Mouse (Mus musculus) B cell, adult (primary cell): ENCODE data around the gene Hhipl2. TPM values are rescaled to one million over a fixed set of nuclear protein-coding genes. Genes with fewer than 3 reads are reported as not detected.

Experiments
- total RNA-seq: library from RNA; stranded (reverse); gene quantifications from 4 replicates; pipeline ENCODE4 v1.2.4, GENCODE M21; 2023; ENCODE audit not compliant: inconsistent age

The Hhipl2 gene
- 0.21 TPM in 1 of 4 replicates, not detected in the others for total RNA-seq

GRCm38 (mm10) chr1:183417873-183418272 lies at the start of gene Hhipl2:
Gene Hhipl2 (plus strand): TSS chr1:183418215.

DNA sequence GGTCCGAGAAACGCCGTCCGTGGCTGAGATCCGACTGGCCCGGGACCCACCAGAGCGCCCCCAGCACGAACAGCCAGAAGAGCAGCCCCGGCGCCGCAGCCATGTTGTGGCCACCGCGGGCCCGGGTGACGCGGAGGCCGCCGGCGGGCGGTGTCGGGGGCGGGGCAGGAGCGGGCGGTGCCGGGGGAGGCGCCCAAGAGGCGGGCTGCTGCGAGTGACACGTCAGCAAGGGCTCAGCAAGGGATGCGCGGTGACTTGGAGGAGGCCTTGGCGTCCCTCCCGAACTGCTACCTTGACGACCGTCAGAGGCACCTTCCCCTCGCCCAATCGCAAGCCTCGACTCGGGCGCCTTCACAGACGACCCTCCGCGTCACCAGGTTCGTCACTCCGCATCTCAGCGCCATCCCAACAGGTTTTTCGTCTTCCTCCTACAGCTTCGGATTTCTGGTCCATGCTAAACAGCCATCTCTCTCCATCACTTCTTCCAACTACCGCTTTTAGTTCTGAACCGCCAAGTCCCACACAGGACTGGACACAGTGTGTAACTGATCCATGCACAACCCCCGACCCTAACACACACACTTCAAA lies 48.5 kb upstream of the Hhipl2 start, which contains the start of gene Mia3:
Mia3 (minus strand) TSS at position 127 of the 588 bp plus-strand sequence.

GRCm38 (mm10) chr1:183388426-183389406 lies 29.3 kb upstream of the Hhipl2 start, which contains the start of gene Taf1a:
Gene Taf1a (plus strand): TSS chr1:183388981.

Other genes with a start within 250 kb of the Hhipl2 start
- 10.8 to 16.1 TPM (median 11.0 TPM) in 4 replicates for gene Disp1, start 196.7 kb upstream of the Hhipl2 start, total RNA-seq
- gene Aida, start 121.6 kb upstream of the Hhipl2 start, total RNA-seq: 73.8 to 86.8 TPM (median 81.1 TPM) in 4 replicates
- gene Brox, start 120.9 kb upstream of the Hhipl2 start, total RNA-seq: 71.2 to 75.8 TPM (median 73.4 TPM) in 4 replicates
- gene Mia3, start 48.7 kb upstream of the Hhipl2 start, total RNA-seq: 168 to 194 TPM (median 179 TPM) in 4 replicates
- gene Taf1a, start 29.2 kb upstream of the Hhipl2 start, total RNA-seq: 22.7 to 25.4 TPM (median 24.2 TPM) in 4 replicates